Mouse (Mus musculus) limb, embryonic 14.5 days (tissue): ENCODE data around the gene Inka2. TPM values are rescaled to one million over a fixed set of nuclear protein-coding genes. Genes with fewer than 3 reads are reported as not detected.

Experiments used
- ATAC-seq: fragments of 200-750 bp; cut with Nextera tagmentation; 2 replicates; pipeline ENCODE4 v1.8.0; 2017; ENCODE audit warnings: low read depth, moderate number of reproducible peaks, moderate TSS enrichment; ENCODE audit not compliant: low FRiP score
- DNase-seq: peaks from one replicate; pipeline ENCODE4 v3.0.0-alpha.2; 2015; ENCODE audit warnings: low spot score
- H3K27ac ChIP-seq: fragments of 300-500 bp; sonication (generic); replicated peaks from 2 replicates; pipeline ENCODE4 v1.5.1; 2014; ENCODE audit warnings: low read depth, mild to moderate bottlenecking, low read length, moderate library complexity, mixed read lengths
- H3K27me3 ChIP-seq: fragments of 300-500 bp; sonication (generic); 2 replicates; pipeline ENCODE4 v1.6.1; 2014; ENCODE audit warnings: low read length, mixed read lengths; ENCODE audit not compliant: control insufficient read depth, insufficient read depth
- H3K36me3 ChIP-seq: fragments of 300-500 bp; sonication (generic); 2 replicates; pipeline ENCODE4 v1.6.1; 2014; ENCODE audit warnings: mild to moderate bottlenecking, low read length, moderate library complexity, mixed read lengths; ENCODE audit not compliant: control insufficient read depth, insufficient read depth
- H3K4me1 ChIP-seq: fragments of 300-500 bp; sonication (generic); 2 replicates; pipeline ENCODE4 v1.6.1; 2014; ENCODE audit warnings: antibody characterized with exemption, low read length, mixed read lengths; ENCODE audit not compliant: control insufficient read depth, insufficient read depth
- H3K4me2 ChIP-seq: fragments of 300-500 bp; sonication (generic); replicated peaks from 2 replicates; pipeline ENCODE4 v1.6.1; 2014; ENCODE audit warnings: low read depth, mild to moderate bottlenecking, low read length, moderate library complexity; ENCODE audit not compliant: severe bottlenecking
- H3K4me3 ChIP-seq: fragments of 300-500 bp; sonication (generic); replicated peaks from 2 replicates; pipeline ENCODE4 v1.5.1; 2014; ENCODE audit warnings: low read length
- H3K9ac ChIP-seq: fragments of 300-500 bp; sonication (generic); 2 replicates; pipeline ENCODE4 v1.6.1; 2014; ENCODE audit warnings: mild to moderate bottlenecking, low read depth, low read length, moderate library complexity; ENCODE audit not compliant: severe bottlenecking
- H3K9me3 ChIP-seq: fragments of 300-500 bp; sonication (generic); 2 replicates; pipeline ENCODE4 v1.6.1; 2016; ENCODE audit warnings: low read length; ENCODE audit not compliant: control insufficient read depth
- POLR2A ChIP-seq: fragments of 200-500 bp; IDR thresholded peaks from 2 replicates; pipeline ENCODE4 v1.8.0; 2012; ENCODE audit warnings: inconsistent platforms, mild to moderate bottlenecking, moderate library complexity, borderline replicate concordance; ENCODE audit not compliant: insufficient read depth, insufficient read length; ENCODE audit errors: extremely low read depth
- WGBS: fragments of 180-500 bp; shearing (Covaris S2); extraction: QIAGEN DNeasy Blood & Tissue Kit; methylation state at CpG from one replicate; pipeline ENCODE4 v1.1.7; 2014; 5-methylcytosine and 5-hydroxymethylcytosine counted together
- polyA plus RNA-seq, 2 experiments: library from polyadenylated mRNA; depleted of rRNA in 1 of 2; stranded (reverse) in 1 of 2; unstranded in 1 of 2; fragments of >200 nt; fragmentation: Nextera tagmentation in 1 of 2; extraction: Ambion mirVana in 1 of 2; gene quantifications; 2 replicates each; pipeline versions ENCODE4 v1.2.1 to v1.2.3; 2012 to 2014

Gene Inka2
- polyA plus RNA-seq, 2 experiments = 1.7 to 5.9 TPM

- H3K36me3 ChIP-seq = peaks cover 38% of the 10 kb centered on the region
- no peak overlapping the region for H3K9ac ChIP-seq
- 49% methylated on average over 2 of the region's 2 CpGs for WGBS
- DNase-seq (no peak), ATAC-seq (no peak)
- no peak overlapping the region for H3K27ac ChIP-seq
- H3K4me3 ChIP-seq = no peak overlapping the region
- no peaks in the 10 kb centered on the region for H3K9me3 ChIP-seq
- no peak for TF ChIP-seq POLR2A
- H3K4me2 ChIP-seq = no peak overlapping the region
- H3K4me1 ChIP-seq = no peaks in the 10 kb centered on the region
- no peaks in the 10 kb centered on the region for H3K27me3 ChIP-seq
Observed at GRCm38 (mm10) chr3:105675932-105676331, 28.5 kb upstream of the Inka2 start.

GRCm38 (mm10) chr3:105680346-105680745 is 24.1 kb upstream of the Inka2 start:
- Histone ChIP-seq H3K9me3 (no peaks in the 10 kb centered on the region), H3K4me3 (no peak overlapping the region), H3K4me1 (no peaks in the 10 kb centered on the region), H3K4me2 (no peak overlapping the region), H3K36me3 (peaks cover 69% of the 10 kb centered on the region), H3K9ac (no peak overlapping the region), H3K27me3 (no peaks in the 10 kb centered on the region), H3K27ac (no peak overlapping the region)
- DNase-seq = no peak
- TF ChIP-seq POLR2A = no peak
- WGBS = 91% methylated on average over 7 of the region's 7 CpGs
- ATAC-seq = no peak

- H3K36me3 ChIP-seq = peaks cover 27% of the 10 kb centered on the region
- no peaks in the 10 kb centered on the region for H3K27me3 ChIP-seq
- 6% methylated on average over 60 of the region's 60 CpGs for WGBS
- H3K9me3 ChIP-seq = no peaks in the 10 kb centered on the region
- H3K4me2 ChIP-seq = peak overlapping the region; percentile 65
- peak overlapping the region; percentile 95 for H3K9ac ChIP-seq
- H3K27ac ChIP-seq = peak overlapping the region; percentile 79
- H3K4me1 ChIP-seq = 0 out of 2 replicates have a peak, but pooled peaks cover 8% of the 10 kb centered on the region
- DNase-seq (peak; percentile 8), ATAC-seq (peak; percentile 46)
- TF ChIP-seq POLR2A = no peak
- peak overlapping the region; percentile 99 for H3K4me3 ChIP-seq
Observed at GRCm38 (mm10) chr3:105686394-105687323, 17.7 kb upstream of the Inka2 start.

- H3K4me2 ChIP-seq = peak within 1 kb of the TSS; percentile 65
- no peaks in the 10 kb centered on the region for H3K27me3 ChIP-seq
- H3K36me3 ChIP-seq = peaks cover 21% of the 10 kb centered on the region
- 0 out of 2 replicates have a peak, but pooled peaks cover 8% of the 10 kb centered on the region for H3K4me1 ChIP-seq
- H3K4me3 ChIP-seq = peak within 1 kb of the TSS; percentile 99
- WGBS = under 1% methylated on average over 59 of the region's 72 CpGs
- peak within 1 kb of the TSS; percentile 79 for H3K27ac ChIP-seq
- no peaks in the 10 kb centered on the region for H3K9me3 ChIP-seq
- TF ChIP-seq POLR2A = peak; percentile 87; the same call in 1 of the 2 replicates
- H3K9ac ChIP-seq = peak within 1 kb of the TSS; percentile 95
- peak; percentile 97 for DNase-seq
- peak; percentile 98 for ATAC-seq
Observed at GRCm38 (mm10) chr3:105687324-105688060, 16.9 kb upstream of the Inka2 start, which contains the start of gene Ddx20. Gene Ddx20, minus strand, starts transcription at chr3:105687574.

- Histone ChIP-seq H3K4me3 (no peak overlapping the region), H3K27ac (no peak overlapping the region), H3K27me3 (no peaks in the 10 kb centered on the region), H3K4me2 (no peak overlapping the region), H3K36me3 (peaks cover 11% of the 10 kb centered on the region), H3K9me3 (no peaks in the 10 kb centered on the region), H3K4me1 (0 out of 2 replicates have a peak, but pooled peaks cover 8% of the 10 kb centered on the region), H3K9ac (no peak overlapping the region)
- WGBS = 83% methylated on average over 2 of the region's 2 CpGs
- TF ChIP-seq POLR2A = no peak
- DNase-seq (no peak), ATAC-seq (no peak)
Observed at GRCm38 (mm10) chr3:105688536-105688935, 15.9 kb upstream of the Inka2 start.
